Mouse (Mus musculus) CH12.LX (cell line): ENCODE data around the gene Lman1l. TPM values are rescaled to one million over a fixed set of nuclear protein-coding genes. Genes with fewer than 3 reads are reported as not detected.

Experiments
- DNase-seq: peaks from one replicate; pipeline ENCODE4 v3.0.0-alpha.2; 2013; ENCODE audit errors: extremely low read depth
- H3K27ac ChIP-seq: 2 replicates; pipeline ENCODE4 v1.5.1; 2012; ENCODE audit warnings: low read depth, mild to moderate bottlenecking, control low read depth, moderate library complexity; ENCODE audit not compliant: insufficient read depth
- H3K27me3 ChIP-seq: replicated peaks from 2 replicates; pipeline ENCODE3; 2012; ENCODE audit warnings: inconsistent platforms
- H3K36me3 ChIP-seq, 2 experiments: replicated peaks in 1 of 2; 2 replicates each; pipeline versions ENCODE3 to v1.6.1; 2012; ENCODE audit warnings: inconsistent platforms in 1 of 2, low read length in 1 of 2, mild to moderate bottlenecking in 1 of 2, mixed read lengths in 1 of 2, moderate library complexity in 1 of 2; ENCODE audit not compliant: control insufficient read depth in 1 of 2, insufficient read depth in 1 of 2
- H3K4me1 ChIP-seq, 2 experiments: 2 replicates each; pipeline ENCODE4 v1.6.1; 2012; ENCODE audit warnings: inconsistent platforms in 1 of 2, moderate library complexity in 1 of 2; ENCODE audit not compliant: insufficient read depth in 2 of 2, control insufficient read depth in 1 of 2
- H3K4me2 ChIP-seq: 2 replicates; pipeline ENCODE4 v1.6.1; 2012; ENCODE audit warnings: low read depth, mild to moderate bottlenecking, control low read depth; ENCODE audit not compliant: poor library complexity, insufficient read depth, severe bottlenecking
- H3K4me3 ChIP-seq, 3 experiments: fragments of 150-350 bp in 1 of 3; sonication (generic) in 1 of 3; replicated peaks in 1 of 3; 2 replicates each; pipeline versions ENCODE3 to v1.5.1; 2011 to 2012; ENCODE audit warnings: low read depth in 2 of 3, low read length in 2 of 3, mild to moderate bottlenecking in 2 of 3, moderate library complexity in 2 of 3, control low read depth in 1 of 3, improper control_type of control experiment in 1 of 3, inconsistent platforms in 1 of 3, mixed read lengths in 1 of 3; ENCODE audit not compliant: poor library complexity in 1 of 3
- H3K79me2 ChIP-seq: replicated peaks from 2 replicates; pipeline ENCODE4 v1.6.1; 2012; ENCODE audit warnings: mild to moderate bottlenecking, moderate library complexity; ENCODE audit not compliant: control insufficient read depth, poor library complexity, insufficient read depth, severe bottlenecking; ENCODE audit errors: extremely low read depth
- H3K9ac ChIP-seq: 2 replicates; pipeline ENCODE4 v1.6.1; 2012; ENCODE audit warnings: low read depth, mild to moderate bottlenecking, control low read depth, moderate library complexity; ENCODE audit not compliant: insufficient read depth
- H3K9me3 ChIP-seq: replicated peaks from 2 replicates; pipeline ENCODE3; 2012; ENCODE audit warnings: low read length, inconsistent platforms, mixed read lengths
- CHD2 ChIP-seq: IDR thresholded peaks from 2 replicates; pipeline ENCODE4 v1.6.1; 2011; ENCODE audit warnings: low read length, improper control_type of control experiment
- CTCF ChIP-seq, 2 experiments: IDR thresholded peaks in 1 of 2; conservative IDR thresholded peaks in 1 of 2; 2 replicates each; pipeline ENCODE4 v1.5.1; 2011 to 2012; ENCODE audit warnings: low read depth in 2 of 2, low read length in 2 of 2, improper control_type of control experiment in 1 of 2, inconsistent platforms in 1 of 2, mild to moderate bottlenecking in 1 of 2, moderate library complexity in 1 of 2
- E2F4 ChIP-seq: IDR thresholded peaks from 2 replicates; pipeline ENCODE4 v1.6.1; 2011; ENCODE audit warnings: low read depth, low read length, improper control_type of control experiment; ENCODE audit not compliant: insufficient replicate concordance
- ELF1 ChIP-seq: IDR thresholded peaks from 2 replicates; pipeline ENCODE4 v1.6.1; 2014; ENCODE audit warnings: low read depth, mild to moderate bottlenecking, inconsistent platforms, low read length, improper control_type of control experiment
- EP300 ChIP-seq: IDR thresholded peaks from 2 replicates; pipeline ENCODE4 v1.6.1; 2011; ENCODE audit warnings: low read length, improper control_type of control experiment
- ETS1 ChIP-seq: conservative IDR thresholded peaks from 2 replicates; pipeline ENCODE4 v1.6.1; 2012; ENCODE audit warnings: low read depth, mild to moderate bottlenecking, inconsistent platforms, low read length, improper control_type of control experiment, moderate library complexity
- GABPA ChIP-seq: IDR thresholded peaks from 2 replicates; pipeline ENCODE4 v1.6.1; 2012; ENCODE audit warnings: low read depth, low read length, improper control_type of control experiment, inconsistent platforms; ENCODE audit not compliant: insufficient replicate concordance
- HCFC1 ChIP-seq: IDR thresholded peaks from 2 replicates; pipeline ENCODE4 v1.6.1; 2012; ENCODE audit warnings: low read depth, mild to moderate bottlenecking, inconsistent platforms, low read length, improper control_type of control experiment
- IRF4 ChIP-seq: IDR thresholded peaks from 2 replicates; pipeline ENCODE4 v1.6.1; 2014; ENCODE audit warnings: low read depth, mild to moderate bottlenecking, inconsistent platforms, low read length, improper control_type of control experiment
- JUN ChIP-seq: IDR thresholded peaks from 2 replicates; pipeline ENCODE4 v1.6.1; 2011; ENCODE audit warnings: low read depth, mild to moderate bottlenecking, low read length, improper control_type of control experiment, moderate library complexity; ENCODE audit not compliant: insufficient read depth
- JUND ChIP-seq: conservative IDR thresholded peaks from 2 replicates; pipeline ENCODE4 v1.6.1; 2011; ENCODE audit warnings: low read depth, low read length, improper control_type of control experiment
- KAT2A ChIP-seq: IDR thresholded peaks from 2 replicates; pipeline ENCODE4 v1.6.1; 2012; ENCODE audit warnings: low read length, improper control_type of control experiment, inconsistent platforms; ENCODE audit not compliant: insufficient replicate concordance
- MAFK ChIP-seq: IDR thresholded peaks from 2 replicates; pipeline ENCODE4 v1.6.1; 2011; ENCODE audit warnings: low read length, improper control_type of control experiment; ENCODE audit not compliant: insufficient replicate concordance
- MAZ ChIP-seq: IDR thresholded peaks from 2 replicates; pipeline ENCODE4 v1.6.1; 2012; ENCODE audit warnings: low read depth, mild to moderate bottlenecking, inconsistent platforms, low read length, improper control_type of control experiment, moderate library complexity
- MEF2A ChIP-seq: IDR thresholded peaks from 2 replicates; pipeline ENCODE4 v1.6.1; 2014; ENCODE audit warnings: low read depth, mild to moderate bottlenecking, inconsistent platforms, low read length, improper control_type of control experiment, borderline replicate concordance
- MXI1 ChIP-seq: IDR thresholded peaks from 2 replicates; pipeline ENCODE4 v1.6.1; 2011; ENCODE audit warnings: mild to moderate bottlenecking, low read depth, low read length, improper control_type of control experiment
- MYC ChIP-seq: IDR thresholded peaks from 2 replicates; pipeline ENCODE4 v1.6.1; 2011; ENCODE audit warnings: low read depth, mild to moderate bottlenecking, improper control_type of control experiment, low read length
- NELFE ChIP-seq: IDR thresholded peaks from 2 replicates; pipeline ENCODE4 v1.6.1; 2011; ENCODE audit warnings: low read depth, low read length, improper control_type of control experiment
- NRF1 ChIP-seq: IDR thresholded peaks from 2 replicates; pipeline ENCODE4 v1.6.1; 2014; ENCODE audit warnings: low read depth, mild to moderate bottlenecking, inconsistent platforms, low read length, improper control_type of control experiment, moderate library complexity
- POLR2A ChIP-seq: IDR thresholded peaks from 2 replicates; pipeline ENCODE4 v1.6.1; 2011; ENCODE audit warnings: low read depth, mild to moderate bottlenecking, improper control_type of control experiment, low read length
- POLR2AphosphoS2 ChIP-seq: IDR thresholded peaks from 2 replicates; pipeline ENCODE4 v1.6.1; 2011; ENCODE audit warnings: low read depth, low read length, improper control_type of control experiment
- SIN3A ChIP-seq: IDR thresholded peaks from 2 replicates; pipeline ENCODE4 v1.6.1; 2012; ENCODE audit warnings: low read length, improper control_type of control experiment, inconsistent platforms
- TBP ChIP-seq: conservative IDR thresholded peaks from 2 replicates; pipeline ENCODE4 v1.6.1; 2011; ENCODE audit warnings: low read depth, low read length, improper control_type of control experiment
- UBTF ChIP-seq: IDR thresholded peaks from 2 replicates; pipeline ENCODE4 v1.6.1; 2012; ENCODE audit warnings: low read depth, mild to moderate bottlenecking, inconsistent platforms, low read length, improper control_type of control experiment, moderate library complexity
- USF1 ChIP-seq: IDR thresholded peaks from 2 replicates; pipeline ENCODE4 v1.6.1; 2014; ENCODE audit warnings: low read depth, mild to moderate bottlenecking, inconsistent platforms, low read length, improper control_type of control experiment
- USF2 ChIP-seq: conservative IDR thresholded peaks from 2 replicates; pipeline ENCODE4 v1.6.1; 2011; ENCODE audit warnings: low read depth, low read length, improper control_type of control experiment
- ZKSCAN1 ChIP-seq: IDR thresholded peaks from 2 replicates; pipeline ENCODE4 v1.6.1; 2012; ENCODE audit warnings: low read depth, inconsistent platforms, low read length, improper control_type of control experiment, borderline replicate concordance
- ZMIZ1 ChIP-seq: IDR thresholded peaks from 2 replicates; pipeline ENCODE4 v1.6.1; 2012; ENCODE audit warnings: low read depth, mild to moderate bottlenecking, inconsistent platforms, low read length, improper control_type of control experiment
- ZNF384 ChIP-seq: IDR thresholded peaks from 2 replicates; pipeline ENCODE4 v1.6.1; 2012; ENCODE audit warnings: low read depth, low read length, improper control_type of control experiment, inconsistent platforms
- dilution Hi-C: fragments of 300-500 bp; cut with MboI; formaldehyde crosslinking; loops from 2 replicates; pipeline ENCODE4 v1.14.3; 2020; ENCODE audit warnings: low sequenced_read_pairs; ENCODE audit not compliant: extremely low pct_unique_long_range_greater_than_20kb, extremely low pct_ligation_motif_present
- in situ Hi-C: fragments of 300-500 bp; cut with MboI; formaldehyde crosslinking; loops from 3 replicates; pipeline ENCODE4 v1.14.3; 2019; ENCODE audit warnings: low sequenced_read_pairs, low pct_ligation_motif_present, low pct_unique_long_range_greater_than_20kb, mixed read lengths
- polyA plus RNA-seq: library from polyadenylated mRNA; unstranded; fragments of >175 nt; gene quantifications from 2 replicates; pipeline ENCODE4 v1.2.1, GENCODE M21; 2012; ENCODE audit warnings: low read depth; ENCODE audit not compliant: insufficient read length
- total RNA-seq, 2 experiments: library from RNA; depleted of rRNA; stranded (reverse); fragments of 300-350 nt in 1 of 2; fragments of >200 nt in 1 of 2; gene quantifications; 2 replicates each; pipeline ENCODE4 v1.2.3; 2012 to 2014

Lman1l gene
- total and polyA plus RNA-seq, 3 experiments: 0.19 TPM; not detected in 2

DNA sequence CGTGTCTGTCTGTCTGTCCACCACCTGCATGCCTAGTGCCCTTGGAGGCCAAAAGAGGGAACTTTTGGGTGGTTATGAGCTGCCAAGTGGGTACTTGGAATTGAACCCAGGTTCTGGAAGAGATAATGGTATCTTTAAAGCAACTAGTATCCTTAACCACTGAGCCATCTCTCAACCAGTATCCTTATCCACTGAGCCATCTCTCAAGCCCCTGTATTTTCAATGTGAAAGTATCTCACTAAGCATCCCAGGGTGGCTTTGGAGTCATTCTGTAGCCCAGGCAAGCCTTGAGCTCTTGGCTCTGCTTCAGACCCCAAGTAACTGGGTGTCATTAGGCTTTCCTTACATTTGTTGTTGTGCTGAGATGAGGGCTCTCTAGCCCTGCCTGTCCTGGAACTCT is 34.4 kb upstream of the Lman1l start:
- no peaks in the 10 kb centered on the region for H3K27me3 ChIP-seq
- H3K9me3 ChIP-seq: peaks cover 2% of the 10 kb centered on the region
- no peak overlapping the region for H3K27ac ChIP-seq
- dilution Hi-C loops: no loop called here
- no peak overlapping the region for H3K9ac ChIP-seq
- no peak for DNase-seq
- TF ChIP-seq MAZ (no peak), SIN3A (no peak), CTCF (conservative IDR thresholded peaks at IDR 0.05 in 1 of 2, IDR thresholded peaks at IDR 0.05 in 1 of 2; ENCODE audit: low read depth in 2 of 2, low read length in 2 of 2) (no peak), MAFK (no peak), MYC (no peak), KAT2A (no peak), USF2 (no peak), JUN (no peak), ZNF384 (no peak), ZMIZ1 (no peak), HCFC1 (no peak), POLR2AphosphoS2 (no peak), NELFE (no peak), ELF1 (no peak), TBP (no peak), CHD2 (no peak), JUND (no peak), UBTF (no peak)
- peaks cover 15 to 50% of the 10 kb centered on the region in 2 experiments for H3K4me1 ChIP-seq
- H3K4me3 ChIP-seq: no peak overlapping the region
- H3K79me2 ChIP-seq: no peaks in the 10 kb centered on the region
- H3K4me2 ChIP-seq: no peak overlapping the region
- in situ Hi-C loops: loop anchor here (5.0 to 10.0 kb wide), 4 partner anchors 38 to 340 kb away; partner anchors contain the start of gene Cox5a
- no peaks in the 10 kb centered on the region for H3K36me3 ChIP-seq

DNA sequence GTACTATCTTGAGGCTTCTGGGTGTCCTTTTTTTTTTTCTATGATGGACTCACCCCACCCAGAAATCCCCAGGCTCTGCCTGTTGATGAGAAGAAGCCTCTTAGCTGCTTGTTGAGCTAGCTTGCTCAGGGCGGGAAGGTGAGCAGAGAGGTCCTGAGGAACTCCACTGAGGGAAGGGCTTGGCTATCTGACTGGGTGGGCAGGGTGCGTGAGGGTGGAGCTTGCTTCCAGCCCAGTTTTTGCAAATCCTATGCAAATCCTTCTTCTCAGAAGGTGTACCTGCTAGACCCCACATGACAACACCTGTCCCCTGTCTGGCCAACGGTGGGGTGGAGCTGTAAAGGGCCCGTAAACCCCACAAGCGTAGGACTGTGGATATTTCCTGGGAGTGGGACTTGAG is 32.7 kb upstream of the Lman1l start, which contains the start of gene Csk:
Gene Csk (minus strand): TSS at position 349 of the 400 bp plus-strand sequence.
- Histone ChIP-seq H3K9me3 (no peaks in the 10 kb centered on the region), H3K27ac (no peak within 1 kb of the TSS), H3K4me1 (peaks cover 15 to 57% of the 10 kb centered on the region in 2 experiments), H3K4me2 (no peak within 1 kb of the TSS), H3K27me3 (no peaks in the 10 kb centered on the region), H3K79me2 (no peaks in the 10 kb centered on the region), H3K36me3 (peaks cover 0 to 2% of the 10 kb centered on the region in 2 experiments), H3K4me3 (peak within 1 kb of the TSS in 1 of 3 experiments; percentile 39), H3K9ac (no peak within 1 kb of the TSS)
- no peak for DNase-seq
- TF ChIP-seq MEF2A: no peak
- no peak for TF ChIP-seq GABPA
- TF ChIP-seq HCFC1: no peak
- TF ChIP-seq E2F4: no peak
- TF ChIP-seq EP300: no peak
- TF ChIP-seq NRF1: no peak
- no peak for TF ChIP-seq SIN3A
- no peak for TF ChIP-seq IRF4
- no peak for TF ChIP-seq POLR2A
- no peak for TF ChIP-seq USF1
- TF ChIP-seq KAT2A: no peak
- TF ChIP-seq ZKSCAN1: no peak
- TF ChIP-seq USF2: no peak
- TF ChIP-seq UBTF: no peak
- no peak for TF ChIP-seq TBP
- TF ChIP-seq MXI1: no peak
- no peak for TF ChIP-seq ETS1
- in situ Hi-C loops (loop anchor here (5.0 to 10.0 kb wide), 3 partner anchors 36 to 342 kb away; partner anchors contain the start of gene Cox5a), dilution Hi-C loops (no loop called here)
